Mouse (Mus musculus): ENCODE data around the gene Eml2. TPM values are rescaled to one million over a fixed set of nuclear protein-coding genes. Genes with fewer than 3 reads are reported as not detected.

The Eml2 gene
- polyA plus RNA-seq, 1 experiment from 2014 or later = 12.5 TPM

DNA sequence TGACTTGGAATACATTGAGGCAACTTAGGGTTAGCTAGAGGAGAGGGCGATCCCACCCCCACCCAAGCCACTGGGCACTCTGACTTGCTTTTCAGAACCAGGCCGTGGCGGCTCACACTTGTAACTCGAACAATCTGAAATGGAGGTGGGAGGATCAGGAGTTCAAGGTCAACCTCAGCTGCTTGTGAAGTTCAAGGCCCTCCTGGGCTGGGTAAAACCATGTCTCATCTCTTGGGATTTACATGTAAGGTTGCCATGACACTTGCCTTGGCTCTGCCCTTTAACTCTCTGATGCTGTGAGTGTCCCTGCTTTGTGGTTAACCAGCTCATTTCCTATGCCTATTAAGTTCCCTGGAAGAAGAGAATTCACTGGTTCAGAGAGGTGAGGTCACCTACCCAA, 33.3 kb downstream of the Eml2 start:
- Histone ChIP-seq H3K4me3 (no peak overlapping the region), H3K4me2 (replicated peaks) (no peak overlapping the region), H3K9ac (replicated peaks) (no peak overlapping the region), H3K9me3 (no peaks in the 10 kb centered on the region), H3K27me3 (no peaks in the 10 kb centered on the region), H3K36me3 (peaks cover 16% of the 10 kb centered on the region), H3K4me1 (peaks cover 8% of the 10 kb centered on the region), H3K27ac (replicated peaks) (no peak overlapping the region)
- no peak for ATAC-seq (replicated peaks)
- WGBS = 81% methylated on average over 4 of the region's 4 CpGs

DNA sequence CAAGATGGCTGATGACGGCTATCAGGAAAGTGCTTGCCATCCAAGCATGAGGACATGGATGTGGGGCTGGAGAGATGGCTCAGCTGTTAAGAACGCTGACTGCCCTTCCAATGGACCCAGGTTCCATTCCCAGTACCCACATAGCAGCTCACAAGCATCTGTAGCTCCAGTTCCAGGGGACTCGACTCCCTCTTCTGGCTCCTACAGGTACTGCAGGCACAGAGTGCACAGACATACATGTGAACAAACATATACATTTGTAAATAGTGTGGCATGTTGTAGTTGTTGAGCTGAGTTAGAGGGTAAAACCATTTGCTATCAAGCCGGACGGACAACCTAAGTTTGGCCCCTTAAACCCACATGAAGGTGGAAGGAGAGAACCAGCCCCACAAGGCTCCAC, 33.8 kb downstream of the Eml2 start:
- no peak overlapping the region for H3K27ac ChIP-seq (replicated peaks)
- H3K4me1 ChIP-seq = peaks cover 8% of the 10 kb centered on the region
- H3K4me3 ChIP-seq = no peak overlapping the region
- H3K36me3 ChIP-seq = peaks cover 10% of the 10 kb centered on the region
- no peaks in the 10 kb centered on the region for H3K9me3 ChIP-seq
- H3K9ac ChIP-seq (replicated peaks) = no peak overlapping the region
- WGBS = 90% methylated on average over 5 of the region's 5 CpGs
- no peaks in the 10 kb centered on the region for H3K27me3 ChIP-seq
- H3K4me2 ChIP-seq (replicated peaks) = no peak overlapping the region
- no peak for ATAC-seq (replicated peaks)

DNA sequence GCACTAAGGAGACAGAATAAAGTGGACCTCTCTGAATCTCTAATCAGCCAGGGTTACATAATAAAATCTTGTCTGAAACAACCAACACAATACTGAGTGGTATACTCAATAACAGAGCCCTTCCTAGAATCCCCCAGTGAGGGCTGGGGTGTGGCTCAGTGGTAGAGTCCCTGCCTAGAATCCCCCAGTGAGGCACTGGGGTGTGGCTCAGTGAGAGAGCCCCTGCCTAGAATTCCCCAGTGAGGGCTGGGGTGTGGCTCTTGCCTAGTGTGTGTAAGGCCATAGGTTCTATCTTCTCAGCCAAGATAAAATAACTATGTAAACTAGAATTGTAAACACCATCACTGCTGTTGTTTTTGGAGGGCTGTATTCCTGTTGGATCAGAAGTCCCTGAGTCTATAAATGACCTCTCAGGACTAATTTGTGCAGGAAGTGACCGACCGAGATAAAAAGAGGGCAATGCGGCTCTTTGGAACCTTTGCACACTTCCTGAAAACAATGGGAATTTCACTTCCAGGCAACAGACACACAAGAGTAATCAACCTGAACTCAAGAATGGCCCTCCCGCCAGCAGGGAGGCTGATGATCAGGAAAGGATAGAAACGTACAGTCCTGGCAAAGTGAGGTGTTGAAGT, 34.9 kb downstream of the Eml2 start:
- Histone ChIP-seq H3K27me3 (no peaks in the 10 kb centered on the region), H3K4me1 (peaks cover 8% of the 10 kb centered on the region), H3K27ac (replicated peaks) (no peak overlapping the region), H3K4me2 (replicated peaks) (no peak overlapping the region), H3K9me3 (no peaks in the 10 kb centered on the region), H3K4me3 (no peak overlapping the region), H3K9ac (replicated peaks) (no peak overlapping the region), H3K36me3 (no peaks in the 10 kb centered on the region)
- no peak for ATAC-seq (replicated peaks)
- WGBS = 63% methylated on average over 5 of the region's 5 CpGs

DNA sequence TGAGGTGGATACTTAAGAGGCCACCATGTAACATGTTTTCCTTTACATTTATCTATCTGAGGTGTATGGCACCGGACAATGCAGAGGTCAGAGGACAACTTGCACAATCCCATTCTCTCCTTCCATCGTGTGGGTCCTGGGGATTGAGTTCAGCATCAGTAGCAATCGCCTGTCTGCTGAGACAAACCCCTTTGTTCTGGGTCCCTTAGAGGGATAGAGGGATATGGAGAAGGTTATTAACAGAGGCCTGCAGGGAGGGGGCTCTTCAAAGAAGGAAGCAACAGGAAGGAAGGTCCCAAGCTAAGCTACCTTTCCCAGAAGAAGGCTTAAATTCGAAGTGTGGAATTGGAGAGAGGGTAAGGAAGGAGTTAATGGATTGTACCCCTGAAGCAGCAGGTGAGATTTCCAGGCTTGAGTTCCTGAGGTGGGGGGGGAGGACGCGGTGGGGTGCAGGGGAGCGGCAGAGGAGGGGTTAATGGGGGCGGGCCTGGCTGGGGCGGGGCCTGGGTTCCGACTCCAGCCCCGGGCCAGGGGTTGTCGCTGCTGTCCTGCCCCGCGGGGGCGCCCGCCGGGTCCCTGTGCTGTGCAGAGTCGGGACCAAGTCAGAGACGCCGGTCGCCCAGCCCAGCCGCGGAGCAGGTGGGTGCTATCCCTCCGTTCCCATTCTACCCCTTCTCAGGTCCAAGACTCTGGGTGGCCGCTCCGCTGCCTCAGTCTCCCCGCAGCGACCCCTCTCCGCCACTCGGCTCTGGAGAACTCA, 36.0 kb downstream of the Eml2 start, which contains the start of gene Gpr4:
TSS of gene Gpr4 (plus strand) at position 543 of the 760 bp plus-strand sequence.
- Histone ChIP-seq H3K9ac (replicated peaks) (peak within 1 kb of the TSS; percentile 57), H3K27me3 (no peaks in the 10 kb centered on the region), H3K4me2 (replicated peaks) (peak within 1 kb of the TSS; percentile 85), H3K4me3 (peak within 1 kb of the TSS; percentile 49), H3K9me3 (no peaks in the 10 kb centered on the region), H3K4me1 (peaks cover 8% of the 10 kb centered on the region), H3K36me3 (no peaks in the 10 kb centered on the region), H3K27ac (replicated peaks) (no peak within 1 kb of the TSS)
- ATAC-seq (replicated peaks) = peak; percentile 51
- WGBS = 3% methylated on average over 23 of the region's 30 CpGs

DNA sequence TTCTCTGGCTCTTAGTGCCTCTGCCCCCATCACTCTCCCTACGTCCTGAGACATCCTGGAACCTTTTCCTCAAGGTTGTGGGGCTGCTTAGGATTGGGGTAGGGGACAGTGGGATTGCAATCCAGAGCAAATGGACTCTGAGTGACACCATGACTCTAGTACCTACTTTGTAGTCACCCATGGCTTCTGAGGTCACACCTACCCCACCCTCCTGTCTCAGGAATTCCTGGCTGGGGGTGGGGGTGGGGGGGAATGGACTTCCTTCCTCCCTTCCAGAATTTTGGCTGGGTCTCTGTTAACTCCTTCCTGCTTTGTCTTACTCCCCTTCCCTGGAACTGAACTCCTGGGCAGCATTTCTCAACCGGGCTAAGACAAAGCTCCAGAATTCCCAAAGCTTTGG, 37.2 kb downstream of the Eml2 start:
- Histone ChIP-seq H3K4me2 (replicated peaks) (no peak overlapping the region), H3K27ac (replicated peaks) (no peak overlapping the region), H3K9ac (replicated peaks) (no peak overlapping the region), H3K27me3 (no peaks in the 10 kb centered on the region), H3K4me1 (peaks cover 8% of the 10 kb centered on the region), H3K36me3 (no peaks in the 10 kb centered on the region), H3K4me3 (no peak overlapping the region), H3K9me3 (no peaks in the 10 kb centered on the region)
- WGBS = 85% methylated on average over 2 of the region's 2 CpGs
- ATAC-seq (replicated peaks) = no peak

DNA sequence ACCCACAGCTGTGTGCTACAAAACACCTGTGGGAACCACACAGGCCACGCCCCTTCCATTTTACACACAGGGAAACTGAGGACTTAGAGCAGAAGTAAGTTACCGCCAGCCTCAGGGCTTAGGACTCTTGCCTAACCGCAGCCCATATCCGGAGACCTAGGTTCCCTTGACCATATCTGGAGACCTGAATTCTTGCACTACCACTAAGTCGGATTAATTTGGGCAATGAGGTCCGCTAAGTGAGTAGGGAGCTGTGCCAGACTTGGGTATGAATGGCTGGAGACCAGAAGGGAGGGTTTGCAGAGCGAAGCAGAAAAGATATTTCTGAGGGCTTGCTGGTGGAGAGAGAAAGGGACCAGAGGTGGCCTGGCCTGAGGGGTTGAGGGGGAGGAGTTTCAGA, 38.1 kb downstream of the Eml2 start:
- 60% methylated on average over 7 of the region's 7 CpGs for WGBS
- ATAC-seq (replicated peaks) = no peak
- H3K36me3 ChIP-seq = no peaks in the 10 kb centered on the region
- no peak overlapping the region for H3K27ac ChIP-seq (replicated peaks)
- H3K4me2 ChIP-seq (replicated peaks) = no peak overlapping the region
- no peaks in the 10 kb centered on the region for H3K9me3 ChIP-seq
- H3K4me1 ChIP-seq = peaks cover 8% of the 10 kb centered on the region
- H3K9ac ChIP-seq (replicated peaks) = no peak overlapping the region
- H3K4me3 ChIP-seq = no peak overlapping the region
- H3K27me3 ChIP-seq = no peaks in the 10 kb centered on the region

DNA sequence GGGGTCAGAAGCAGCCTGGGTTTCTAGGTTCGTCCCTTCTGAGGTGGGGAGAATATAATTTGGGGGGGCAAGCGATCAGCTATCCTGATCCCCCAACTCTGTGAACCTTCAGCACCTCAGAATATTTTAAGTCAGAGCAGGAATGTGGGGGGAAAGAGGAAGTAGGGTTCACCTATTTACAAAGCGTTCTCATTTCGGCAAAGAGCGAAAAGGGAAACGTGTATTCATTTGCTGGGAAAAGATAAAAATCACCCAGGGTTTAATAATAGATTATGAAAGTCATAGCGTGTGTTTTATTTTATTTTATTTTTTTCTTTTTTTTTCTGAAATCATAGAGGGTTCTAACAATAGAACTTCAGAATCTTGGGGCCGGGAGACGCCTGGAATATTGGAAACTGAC, 38.7 kb downstream of the Eml2 start:
- no peak overlapping the region for H3K9ac ChIP-seq (replicated peaks)
- WGBS = 74% methylated on average over 9 of the region's 9 CpGs

DNA sequence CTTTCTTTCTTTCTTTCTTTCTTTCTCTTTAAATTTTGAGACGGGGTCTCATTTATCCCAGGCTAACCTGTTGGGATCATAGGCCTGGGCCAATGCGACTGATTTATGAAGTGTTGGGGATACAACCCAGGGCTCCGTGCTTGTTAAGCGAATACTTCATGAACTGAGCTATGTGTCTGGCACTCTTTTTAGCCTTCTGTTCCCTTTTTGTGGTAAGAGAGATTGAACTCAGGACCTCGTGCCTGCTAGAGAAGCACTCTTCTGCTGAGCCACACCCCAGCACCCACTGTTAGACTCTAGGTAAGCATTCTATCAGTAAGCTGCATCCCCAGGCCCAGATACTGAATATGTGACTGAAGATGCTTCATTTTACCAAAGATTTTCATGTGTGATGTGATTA, 41.3 kb downstream of the Eml2 start:
- 74% methylated on average over 5 of the region's 5 CpGs for WGBS
- no peak overlapping the region for H3K4me3 ChIP-seq
- H3K4me1 ChIP-seq = peaks cover under 1% of the 10 kb centered on the region; the same call in 1 of the 2 replicates
- no peak for ATAC-seq (replicated peaks)
- H3K27me3 ChIP-seq = no peaks in the 10 kb centered on the region
- no peak overlapping the region for H3K4me2 ChIP-seq (replicated peaks)
- H3K9ac ChIP-seq (replicated peaks) = no peak overlapping the region
- no peaks in the 10 kb centered on the region for H3K9me3 ChIP-seq
- H3K27ac ChIP-seq (replicated peaks) = no peak overlapping the region
- H3K36me3 ChIP-seq = no peaks in the 10 kb centered on the region

More for the DNA sequence above, 38.7 kb downstream of the Eml2 start:
- H3K36me3 ChIP-seq = no peaks in the 10 kb centered on the region
- no peak for ATAC-seq (replicated peaks)
- no peaks in the 10 kb centered on the region for H3K27me3 ChIP-seq
- H3K4me3 ChIP-seq = no peak overlapping the region
- H3K4me1 ChIP-seq = peaks cover 8% of the 10 kb centered on the region
- H3K27ac ChIP-seq (replicated peaks) = no peak overlapping the region
- H3K4me2 ChIP-seq (replicated peaks) = no peak overlapping the region
- H3K9me3 ChIP-seq = no peaks in the 10 kb centered on the region

DNA sequence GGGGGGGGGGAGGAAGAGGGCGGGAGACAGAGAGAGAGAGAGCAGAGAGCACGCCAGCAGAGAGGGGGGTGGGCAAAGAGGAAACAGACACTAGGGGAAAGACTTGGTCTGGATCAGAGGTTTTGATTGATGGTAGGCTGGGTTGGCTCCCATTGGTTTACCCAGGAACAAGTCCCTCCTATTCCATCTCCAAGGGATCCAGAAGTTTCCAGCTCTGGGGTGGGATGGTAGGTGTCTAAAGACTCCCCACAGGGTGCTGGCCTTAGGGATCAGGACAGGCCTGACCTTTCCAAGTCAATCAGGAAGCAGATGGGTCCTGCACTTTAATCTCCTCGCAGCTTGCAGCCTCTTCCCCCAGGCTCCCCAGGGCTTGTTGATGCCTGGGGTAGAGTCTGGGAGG, 41.7 kb downstream of the Eml2 start:
- WGBS = 34% methylated on average over 3 of the region's 3 CpGs

DNA sequence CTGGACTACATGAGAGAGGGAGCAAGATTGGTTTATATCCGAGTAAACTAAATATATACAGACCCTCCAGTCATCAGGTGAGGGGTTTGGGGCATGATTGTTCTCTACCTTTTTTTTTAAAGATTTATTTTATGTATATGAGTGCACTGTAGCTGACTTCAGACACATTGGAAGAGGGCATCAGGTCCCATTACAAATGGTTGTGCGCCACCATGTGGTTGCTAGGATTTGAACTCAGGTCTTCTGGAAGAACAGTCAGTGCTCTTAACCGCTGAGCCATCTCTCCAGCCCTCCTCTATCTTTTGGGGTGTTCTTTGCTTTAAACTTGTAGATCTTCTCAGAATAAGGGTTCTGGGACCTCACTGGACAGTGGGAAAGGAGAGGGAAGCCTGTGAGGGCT, 43.8 kb downstream of the Eml2 start:
- Histone ChIP-seq H3K27me3 (no peaks in the 10 kb centered on the region), H3K9me3 (no peaks in the 10 kb centered on the region), H3K4me1 (no peaks in the 10 kb centered on the region), H3K36me3 (no peaks in the 10 kb centered on the region), H3K4me3 (no peak overlapping the region), H3K9ac (replicated peaks) (no peak overlapping the region), H3K4me2 (replicated peaks) (no peak overlapping the region), H3K27ac (replicated peaks) (no peak overlapping the region)
- no peak for ATAC-seq (replicated peaks)
- 71% methylated on average over 3 of the region's 3 CpGs for WGBS

More for the DNA sequence above, 41.7 kb downstream of the Eml2 start:
- Histone ChIP-seq H3K4me1 (no peaks in the 10 kb centered on the region), H3K27me3 (no peaks in the 10 kb centered on the region), H3K4me2 (replicated peaks) (no peak overlapping the region), H3K4me3 (no peak overlapping the region), H3K9ac (replicated peaks) (no peak overlapping the region), H3K9me3 (no peaks in the 10 kb centered on the region), H3K27ac (replicated peaks) (no peak overlapping the region), H3K36me3 (no peaks in the 10 kb centered on the region)
- no peak for ATAC-seq (replicated peaks)

DNA sequence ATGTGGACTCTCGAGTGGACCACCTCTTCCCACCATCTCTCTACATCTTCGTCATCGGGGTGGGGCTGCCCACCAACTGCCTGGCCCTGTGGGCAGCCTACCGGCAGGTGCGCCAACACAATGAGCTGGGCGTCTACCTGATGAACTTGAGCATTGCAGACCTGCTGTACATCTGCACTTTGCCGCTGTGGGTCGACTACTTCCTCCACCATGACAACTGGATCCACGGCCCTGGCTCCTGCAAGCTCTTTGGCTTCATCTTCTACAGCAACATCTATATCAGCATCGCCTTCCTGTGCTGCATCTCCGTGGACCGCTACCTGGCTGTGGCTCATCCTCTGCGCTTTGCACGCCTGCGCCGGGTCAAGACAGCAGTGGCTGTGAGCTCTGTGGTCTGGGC, 46.0 kb downstream of the Eml2 start:
- no peaks in the 10 kb centered on the region for H3K36me3 ChIP-seq

DNA sequence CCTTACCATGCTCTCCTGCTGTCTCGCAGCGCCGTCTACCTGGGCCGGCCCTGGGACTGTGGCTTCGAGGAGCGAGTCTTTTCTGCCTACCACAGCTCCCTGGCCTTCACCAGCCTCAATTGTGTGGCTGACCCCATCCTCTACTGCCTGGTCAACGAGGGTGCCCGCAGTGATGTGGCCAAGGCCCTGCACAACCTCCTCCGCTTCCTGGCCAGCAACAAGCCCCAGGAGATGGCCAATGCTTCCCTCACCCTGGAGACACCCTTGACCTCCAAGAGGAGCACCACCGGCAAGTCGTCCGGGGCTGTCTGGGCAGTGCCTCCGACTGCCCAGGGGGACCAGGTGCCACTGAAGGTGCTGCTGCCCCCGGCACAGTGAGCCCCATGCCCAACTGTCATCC, 46.7 kb downstream of the Eml2 start:
- no peak overlapping the region for H3K4me2 ChIP-seq (replicated peaks)
- H3K27me3 ChIP-seq = no peaks in the 10 kb centered on the region
- H3K4me3 ChIP-seq = no peak overlapping the region
- ATAC-seq (replicated peaks) = no peak
- H3K9me3 ChIP-seq = no peaks in the 10 kb centered on the region
- H3K27ac ChIP-seq (replicated peaks) = no peak overlapping the region
- WGBS = 93% methylated on average over 14 of the region's 14 CpGs
- H3K36me3 ChIP-seq = no peaks in the 10 kb centered on the region
- peaks cover 10% of the 10 kb centered on the region for H3K4me1 ChIP-seq
- no peak overlapping the region for H3K9ac ChIP-seq (replicated peaks)

More for the DNA sequence above, 46.0 kb downstream of the Eml2 start:
- WGBS = 95% methylated on average over 16 of the region's 16 CpGs
- no peak overlapping the region for H3K27ac ChIP-seq (replicated peaks)
- no peak overlapping the region for H3K4me3 ChIP-seq
- peaks cover 7% of the 10 kb centered on the region for H3K4me1 ChIP-seq
- H3K9me3 ChIP-seq = no peaks in the 10 kb centered on the region
- no peaks in the 10 kb centered on the region for H3K27me3 ChIP-seq
- H3K4me2 ChIP-seq (replicated peaks) = no peak overlapping the region
- no peak overlapping the region for H3K9ac ChIP-seq (replicated peaks)
- no peak for ATAC-seq (replicated peaks)

Data from forebrain, embryonic 15.5 days (tissue).